Mouse (Mus musculus): ENCODE data around the gene Ykt6. TPM values are rescaled to one million over a fixed set of nuclear protein-coding genes. Genes with fewer than 3 reads are reported as not detected.

Ykt6 gene
- polyA plus RNA-seq, 1 experiment: 93.3 TPM

DNA sequence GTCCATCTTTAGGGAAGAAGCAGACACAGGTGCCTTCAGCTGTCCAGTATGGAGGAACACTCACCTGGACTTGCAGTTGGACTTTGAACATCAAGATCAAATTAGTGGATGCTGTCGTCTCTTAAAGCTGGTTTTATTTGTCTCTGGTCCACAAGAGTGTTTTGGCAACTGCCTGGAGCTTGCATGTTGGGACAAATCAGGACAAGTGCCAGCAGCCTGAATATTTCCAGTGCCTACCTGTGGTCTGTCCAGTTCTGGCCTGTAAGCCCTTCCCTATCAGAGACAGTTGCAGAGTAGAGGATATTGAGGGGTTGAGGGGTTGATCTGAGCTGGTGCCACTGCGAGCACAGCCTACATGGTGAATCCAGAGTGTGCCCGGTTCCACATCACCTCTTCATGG is 11.3 kb downstream of the Ykt6 start:
- H3K36me3 ChIP-seq (ENCODE audit: control insufficient read depth, insufficient read depth): peaks cover 62% of the 10 kb centered on the region
- no peak for TF ChIP-seq USF1 (IDR thresholded peaks at IDR 0.05; ENCODE audit: low read depth)
- no peak for TF ChIP-seq MAX (IDR thresholded peaks at IDR 0.05)
- no peak for TF ChIP-seq CTCF (IDR thresholded peaks at IDR 0.05; ENCODE audit: control insufficient read depth, insufficient read depth, insufficient read length)
- TF ChIP-seq FOSL1 (IDR thresholded peaks at IDR 0.05; ENCODE audit: insufficient read depth, low read length, poor library complexity, severe bottlenecking): no peak
- no peak for TF ChIP-seq MYOG (IDR thresholded peaks at IDR 0.05; ENCODE audit: control insufficient read depth, extremely low read depth, insufficient read length)
- H3K27me3 ChIP-seq (ENCODE audit: control insufficient read depth, insufficient read depth, insufficient read length): no peaks in the 10 kb centered on the region
- no peak overlapping the region for H3K4me3 ChIP-seq (ENCODE audit: insufficient read depth, poor library complexity, severe bottlenecking)
- H3ac ChIP-seq (ENCODE audit: control insufficient read depth, insufficient read length, low read depth): no peak overlapping the region
- H3K79me2 ChIP-seq (ENCODE audit: control insufficient read depth, insufficient read depth): no peaks in the 10 kb centered on the region
- H3K79me3 ChIP-seq (ENCODE audit: low read depth): no peaks in the 10 kb centered on the region

GRCm38 (mm10) chr11:5968223-5968622 is 12.7 kb downstream of the Ykt6 start:
- H3K79me3 ChIP-seq (ENCODE audit: low read depth): no peaks in the 10 kb centered on the region
- H3K36me3 ChIP-seq (ENCODE audit: control insufficient read depth, insufficient read depth): peaks cover 47% of the 10 kb centered on the region
- H3K79me2 ChIP-seq (ENCODE audit: control insufficient read depth, insufficient read depth): no peaks in the 10 kb centered on the region

GRCm38 (mm10) chr11:5971202-5971601 is 15.7 kb downstream of the Ykt6 start:
- Histone ChIP-seq H3ac (ENCODE audit: control insufficient read depth, insufficient read length, low read depth) (no peak overlapping the region), H3K79me2 (ENCODE audit: control insufficient read depth, insufficient read depth) (no peaks in the 10 kb centered on the region), H3K79me3 (ENCODE audit: low read depth) (no peaks in the 10 kb centered on the region), H3K4me3 (ENCODE audit: insufficient read depth, poor library complexity, severe bottlenecking) (no peak overlapping the region), H3K36me3 (ENCODE audit: control insufficient read depth, insufficient read depth) (peaks cover 19% of the 10 kb centered on the region), H3K27me3 (ENCODE audit: control insufficient read depth, insufficient read depth, insufficient read length) (peaks cover 5% of the 10 kb centered on the region)
- no peak for TF ChIP-seq MAX (IDR thresholded peaks at IDR 0.05)
- TF ChIP-seq FOSL1 (IDR thresholded peaks at IDR 0.05; ENCODE audit: insufficient read depth, low read length, poor library complexity, severe bottlenecking): no peak
- no peak for TF ChIP-seq MYOD1 (IDR thresholded peaks at IDR 0.05; ENCODE audit: control insufficient read depth, insufficient read length, low read depth)
- no peak for TF ChIP-seq USF1 (IDR thresholded peaks at IDR 0.05; ENCODE audit: low read depth)
- TF ChIP-seq CTCF (IDR thresholded peaks at IDR 0.05; ENCODE audit: control insufficient read depth, insufficient read depth, insufficient read length): no peak
- no peak for TF ChIP-seq MYOG (IDR thresholded peaks at IDR 0.05; ENCODE audit: control insufficient read depth, extremely low read depth, insufficient read length)
- TF ChIP-seq CEBPB (IDR thresholded peaks at IDR 0.05; ENCODE audit: low read depth): no peak

More at GRCm38 (mm10) chr11:5968223-5968622, 12.7 kb downstream of the Ykt6 start:
- no peaks in the 10 kb centered on the region for H3K27me3 ChIP-seq (ENCODE audit: control insufficient read depth, insufficient read depth, insufficient read length)
- no peak overlapping the region for H3K4me3 ChIP-seq (ENCODE audit: insufficient read depth, poor library complexity, severe bottlenecking)
- TF ChIP-seq CTCF (IDR thresholded peaks at IDR 0.05; ENCODE audit: control insufficient read depth, insufficient read depth, insufficient read length) (no peak), CEBPB (IDR thresholded peaks at IDR 0.05; ENCODE audit: low read depth) (no peak), FOSL1 (IDR thresholded peaks at IDR 0.05; ENCODE audit: insufficient read depth, low read length, poor library complexity, severe bottlenecking) (no peak), MYOD1 (IDR thresholded peaks at IDR 0.05; ENCODE audit: control insufficient read depth, insufficient read length, low read depth) (no peak), MYOG (IDR thresholded peaks at IDR 0.05; ENCODE audit: control insufficient read depth, extremely low read depth, insufficient read length) (no peak), USF1 (IDR thresholded peaks at IDR 0.05; ENCODE audit: low read depth) (no peak), MAX (IDR thresholded peaks at IDR 0.05) (no peak)
- H3ac ChIP-seq (ENCODE audit: control insufficient read depth, insufficient read length, low read depth): no peak overlapping the region

- H3K79me2 ChIP-seq (ENCODE audit: control insufficient read depth, insufficient read depth): no peaks in the 10 kb centered on the region
- H3K79me3 ChIP-seq (ENCODE audit: low read depth): no peaks in the 10 kb centered on the region
- H3K4me3 ChIP-seq (ENCODE audit: insufficient read depth, poor library complexity, severe bottlenecking): no peak overlapping the region
- H3ac ChIP-seq (ENCODE audit: control insufficient read depth, insufficient read length, low read depth): no peak overlapping the region
- H3K27me3 ChIP-seq (ENCODE audit: control insufficient read depth, insufficient read depth, insufficient read length): peaks cover 6% of the 10 kb centered on the region
- no peaks in the 10 kb centered on the region for H3K36me3 ChIP-seq (ENCODE audit: control insufficient read depth, insufficient read depth)
- TF ChIP-seq CTCF (IDR thresholded peaks at IDR 0.05; ENCODE audit: control insufficient read depth, insufficient read depth, insufficient read length) (no peak), USF1 (IDR thresholded peaks at IDR 0.05; ENCODE audit: low read depth) (no peak), MAX (IDR thresholded peaks at IDR 0.05) (no peak)
Observed at GRCm38 (mm10) chr11:5973151-5973550, 17.7 kb downstream of the Ykt6 start.

DNA sequence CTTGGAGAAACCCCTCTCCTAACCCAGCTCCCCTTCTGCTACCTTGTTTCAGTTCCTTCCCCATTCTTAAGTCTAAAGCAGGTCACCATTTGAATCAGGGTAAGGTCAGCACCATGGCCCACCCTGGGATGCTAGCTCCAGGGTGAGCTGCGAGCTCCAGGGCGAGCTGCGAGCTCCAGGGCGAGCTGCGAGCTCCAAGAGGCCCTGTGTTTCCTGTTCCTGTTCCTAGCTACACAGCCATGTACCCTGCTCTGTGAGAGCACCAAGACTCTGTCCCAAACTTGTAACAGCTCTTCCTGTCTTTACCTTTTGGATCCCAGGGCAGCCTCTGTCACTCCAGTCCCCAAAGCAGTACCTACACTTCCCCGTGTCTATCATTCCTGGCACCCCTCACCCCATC is 18.6 kb downstream of the Ykt6 start:
- H3ac ChIP-seq (ENCODE audit: control insufficient read depth, insufficient read length, low read depth): no peak overlapping the region

DNA sequence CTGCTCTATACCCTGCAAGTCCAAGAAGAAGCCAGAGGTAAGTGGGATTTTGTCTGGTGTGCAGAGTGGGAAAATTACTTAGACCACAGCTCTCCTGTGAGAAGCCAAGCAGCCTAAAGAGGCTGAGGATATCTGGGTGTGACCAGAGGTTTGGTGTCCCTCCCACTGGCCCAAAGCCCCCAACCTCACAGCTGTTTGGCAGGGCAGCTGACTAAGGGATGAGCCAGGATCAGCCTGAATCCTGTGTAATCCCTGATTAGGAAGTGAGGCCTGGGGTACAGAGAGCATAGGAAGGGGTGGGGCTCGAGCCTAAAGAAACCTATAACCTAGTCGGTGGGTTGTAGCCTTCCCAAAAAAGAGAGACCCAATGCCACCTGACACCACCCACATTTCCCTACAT is 19.6 kb downstream of the Ykt6 start:
- Histone ChIP-seq H3K4me3 (ENCODE audit: insufficient read depth, poor library complexity, severe bottlenecking) (no peak overlapping the region), H3K36me3 (ENCODE audit: control insufficient read depth, insufficient read depth) (no peaks in the 10 kb centered on the region), H3K79me3 (ENCODE audit: low read depth) (no peaks in the 10 kb centered on the region), H3K79me2 (ENCODE audit: control insufficient read depth, insufficient read depth) (no peaks in the 10 kb centered on the region), H3ac (ENCODE audit: control insufficient read depth, insufficient read length, low read depth) (no peak overlapping the region), H3K27me3 (ENCODE audit: control insufficient read depth, insufficient read depth, insufficient read length) (peaks cover 6% of the 10 kb centered on the region)
- no peak for TF ChIP-seq USF1 (IDR thresholded peaks at IDR 0.05; ENCODE audit: low read depth)
- TF ChIP-seq MYOG (IDR thresholded peaks at IDR 0.05; ENCODE audit: control insufficient read depth, extremely low read depth, insufficient read length): no peak
- no peak for TF ChIP-seq CEBPB (IDR thresholded peaks at IDR 0.05; ENCODE audit: low read depth)
- TF ChIP-seq MYOD1 (IDR thresholded peaks at IDR 0.05; ENCODE audit: control insufficient read depth, insufficient read length, low read depth): no peak

More for the DNA sequence above, 18.6 kb downstream of the Ykt6 start:
- Histone ChIP-seq H3K36me3 (ENCODE audit: control insufficient read depth, insufficient read depth) (no peaks in the 10 kb centered on the region), H3K27me3 (ENCODE audit: control insufficient read depth, insufficient read depth, insufficient read length) (peaks cover 6% of the 10 kb centered on the region), H3K4me3 (ENCODE audit: insufficient read depth, poor library complexity, severe bottlenecking) (no peak overlapping the region), H3K79me2 (ENCODE audit: control insufficient read depth, insufficient read depth) (no peaks in the 10 kb centered on the region), H3K79me3 (ENCODE audit: low read depth) (no peaks in the 10 kb centered on the region)
- TF ChIP-seq CTCF (IDR thresholded peaks at IDR 0.05; ENCODE audit: control insufficient read depth, insufficient read depth, insufficient read length): no peak
- no peak for TF ChIP-seq FOSL1 (IDR thresholded peaks at IDR 0.05; ENCODE audit: insufficient read depth, low read length, poor library complexity, severe bottlenecking)
- TF ChIP-seq MYOD1 (IDR thresholded peaks at IDR 0.05; ENCODE audit: control insufficient read depth, insufficient read length, low read depth): no peak
- no peak for TF ChIP-seq MAX (IDR thresholded peaks at IDR 0.05)
- no peak for TF ChIP-seq CEBPB (IDR thresholded peaks at IDR 0.05; ENCODE audit: low read depth)
- no peak for TF ChIP-seq USF1 (IDR thresholded peaks at IDR 0.05; ENCODE audit: low read depth)
- TF ChIP-seq MYOG (IDR thresholded peaks at IDR 0.05; ENCODE audit: control insufficient read depth, extremely low read depth, insufficient read length): no peak

Data from C2C12 (cell line).